Mouse (Mus musculus): ENCODE measurements around the gene Duox2.
"Not testable (repeated sequence)": the region's sequence is repeated elsewhere in the genome, so short reads cannot be mapped to it uniquely, and the experiment has no call there.

The Duox2 gene

GRCm38 (mm10) chr2:122298096-122298499 is at the start of gene Duox2:
Duox2 (minus strand) TSS chr2:122298449.
- DNase-seq (ENCODE audit: low spot score) = no peak

GRCm38 (mm10) chr2:122347257-122347656 is 49.0 kb upstream of the Duox2 start:
- no peak for DNase-seq (ENCODE audit: low spot score)

DNA sequence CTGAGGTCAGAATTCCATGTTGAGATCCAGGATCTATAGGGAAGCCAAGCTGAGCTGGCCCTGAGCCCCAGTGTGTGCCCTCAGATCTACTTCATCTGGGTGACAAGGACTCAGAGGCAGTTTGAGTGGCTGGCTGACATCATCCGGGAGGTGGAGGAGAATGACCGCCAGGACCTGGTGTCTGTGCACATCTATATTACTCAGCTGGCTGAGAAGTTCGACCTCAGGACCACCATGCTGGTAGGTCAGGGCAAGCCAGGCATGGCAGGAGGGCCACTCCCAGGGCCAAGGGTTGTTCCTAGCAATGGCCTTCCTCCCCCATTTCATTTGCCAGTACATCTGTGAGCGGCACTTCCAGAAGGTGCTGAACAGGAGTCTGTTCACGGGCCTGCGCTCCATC is 47.9 kb upstream of the Duox2 start:
- not testable (repeated sequence) for DNase-seq (ENCODE audit: low spot score)

DNA sequence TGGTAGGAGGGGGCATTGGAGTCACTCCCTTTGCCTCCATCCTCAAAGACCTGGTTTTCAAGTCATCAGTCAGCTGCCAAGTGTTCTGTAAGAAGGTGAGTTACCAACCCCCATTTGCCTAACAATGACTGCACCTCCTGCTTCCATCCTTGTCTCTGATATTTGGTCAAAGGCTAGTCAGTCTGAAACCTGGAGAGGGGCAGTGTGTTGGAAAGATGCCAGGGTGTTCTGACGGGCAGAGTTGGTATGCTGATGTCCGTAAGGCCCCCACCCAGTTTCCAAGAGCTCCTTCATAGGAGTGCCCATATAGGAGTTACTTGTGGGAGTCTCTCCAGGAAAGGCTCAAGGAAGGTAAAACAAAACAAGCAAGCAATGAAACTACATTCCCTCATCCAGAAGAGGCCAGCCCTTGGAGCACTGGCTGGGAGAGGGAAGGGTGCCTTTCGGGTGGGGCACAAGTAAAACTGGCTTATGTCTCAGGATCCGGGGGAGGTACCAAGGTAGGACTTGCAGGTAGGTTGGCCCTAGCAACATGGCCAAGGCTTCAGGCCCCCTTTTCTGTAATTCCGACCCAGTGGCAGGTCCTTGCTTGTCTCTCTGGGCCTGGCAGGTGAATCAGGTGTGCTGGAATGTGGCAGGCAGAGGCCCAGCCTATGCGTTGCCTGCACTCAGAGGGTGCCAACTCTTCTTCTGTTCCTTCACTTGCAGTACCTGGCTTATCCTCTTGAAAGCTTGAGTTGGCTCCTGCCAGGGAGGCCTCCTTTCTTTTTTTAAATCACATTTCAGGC is 47.1 kb upstream of the Duox2 start:
- DNase-seq (ENCODE audit: low spot score) = no peak

DNA sequence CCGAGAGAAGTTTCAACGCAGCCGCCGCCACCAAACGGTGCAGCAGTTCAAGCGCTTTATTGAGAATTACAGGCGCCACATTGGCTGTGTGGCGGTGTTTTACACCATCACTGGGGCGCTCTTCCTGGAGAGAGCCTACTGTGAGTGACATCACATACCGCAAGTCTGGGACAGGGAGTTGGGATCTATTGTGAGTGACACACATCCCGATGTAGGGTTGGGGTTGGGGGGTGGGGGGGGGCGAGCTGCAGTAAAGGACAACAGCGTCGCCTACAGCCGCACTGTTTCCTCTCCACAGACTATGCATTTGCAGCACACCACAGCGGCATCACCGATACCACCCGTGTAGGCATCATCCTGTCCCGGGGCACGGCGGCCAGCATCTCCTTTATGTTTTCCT is 39.0 kb upstream of the Duox2 start:
- no peak for DNase-seq (ENCODE audit: low spot score)

DNA sequence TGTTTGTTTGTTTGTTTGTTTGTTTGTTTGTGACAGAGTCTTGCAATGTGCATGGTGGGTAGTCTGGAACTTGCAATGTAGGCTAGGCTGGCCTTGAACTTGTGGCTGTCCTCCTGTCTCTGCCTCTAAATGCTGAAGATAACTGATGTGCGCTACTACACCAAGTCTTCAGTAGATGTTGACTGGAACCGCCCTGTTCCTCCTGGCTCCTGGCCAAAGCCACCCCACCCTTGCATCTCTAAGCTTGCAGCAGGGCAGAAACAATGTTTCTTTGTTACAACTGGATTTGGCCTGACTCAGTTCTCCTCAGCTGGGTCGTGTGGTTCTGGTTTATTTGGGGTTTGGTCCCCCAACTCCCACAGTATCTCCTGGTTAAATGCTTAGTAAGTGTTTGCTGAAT is 35.9 kb upstream of the Duox2 start:
- no peak for DNase-seq (ENCODE audit: low spot score)

DNA sequence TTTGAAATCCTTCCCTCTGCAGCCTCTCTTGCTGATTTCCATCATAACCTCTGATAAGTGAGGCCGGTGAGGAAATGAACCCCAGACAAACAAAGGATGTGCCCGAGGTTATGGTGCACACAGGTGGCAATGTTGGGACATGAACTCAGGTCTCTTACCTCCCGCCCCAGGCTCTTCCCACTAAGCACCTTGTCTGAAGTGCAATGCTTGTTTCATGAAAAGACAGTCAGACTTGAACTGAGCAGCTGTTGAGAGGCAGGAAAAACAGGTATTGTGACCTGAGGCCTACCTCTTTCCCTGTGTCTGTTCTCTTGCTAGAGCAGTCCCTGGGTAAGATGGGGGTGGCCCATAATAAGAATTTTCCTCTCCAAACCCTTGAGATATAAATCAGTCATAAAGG is 34.0 kb upstream of the Duox2 start:
- DNase-seq (ENCODE audit: low spot score) = no peak

DNA sequence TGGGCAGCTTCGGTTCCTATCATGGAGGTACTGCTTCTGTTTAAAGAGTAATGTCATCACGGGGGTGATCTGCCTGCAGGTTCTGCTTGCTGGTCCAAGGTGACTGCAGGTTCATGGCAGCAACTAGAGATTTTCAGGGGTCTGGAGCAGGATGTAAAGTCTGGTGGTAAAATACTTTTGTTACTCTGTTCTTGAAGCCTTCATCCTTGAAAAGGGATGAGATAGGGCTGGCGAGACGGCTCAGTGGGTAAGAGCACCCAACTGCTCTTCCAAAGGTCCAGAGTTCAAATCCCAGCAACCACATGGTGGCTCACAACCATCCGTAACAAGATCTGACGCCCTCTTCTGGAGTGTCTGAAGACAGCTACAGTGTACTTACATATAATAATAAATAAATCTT is 32.1 kb upstream of the Duox2 start:
- not testable (repeated sequence) for DNase-seq (ENCODE audit: low spot score)

DNA sequence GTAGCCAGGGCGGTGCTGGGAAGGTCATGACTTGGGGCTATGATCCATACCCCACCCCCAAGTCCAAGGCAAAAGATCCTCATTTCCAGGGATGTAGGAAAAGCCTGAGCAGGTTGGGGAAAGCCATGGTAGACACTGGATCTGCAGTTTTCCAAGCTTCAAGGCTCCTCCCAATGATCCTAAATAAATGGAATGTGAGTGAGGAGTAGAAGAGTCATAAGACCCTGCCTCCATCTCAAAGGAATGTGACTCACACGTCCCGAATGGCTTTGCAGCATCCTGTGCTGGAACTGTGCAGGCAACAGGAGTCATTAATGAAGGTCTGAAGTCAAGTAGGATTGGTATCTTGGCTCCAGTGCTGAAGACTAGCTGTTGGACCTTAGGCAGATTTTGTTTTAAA is 29.7 kb upstream of the Duox2 start:
- no peak for DNase-seq (ENCODE audit: low spot score)

GRCm38 (mm10) chr2:122325361-122325760 is 27.1 kb upstream of the Duox2 start:
- DNase-seq (ENCODE audit: low spot score) = no peak

DNA sequence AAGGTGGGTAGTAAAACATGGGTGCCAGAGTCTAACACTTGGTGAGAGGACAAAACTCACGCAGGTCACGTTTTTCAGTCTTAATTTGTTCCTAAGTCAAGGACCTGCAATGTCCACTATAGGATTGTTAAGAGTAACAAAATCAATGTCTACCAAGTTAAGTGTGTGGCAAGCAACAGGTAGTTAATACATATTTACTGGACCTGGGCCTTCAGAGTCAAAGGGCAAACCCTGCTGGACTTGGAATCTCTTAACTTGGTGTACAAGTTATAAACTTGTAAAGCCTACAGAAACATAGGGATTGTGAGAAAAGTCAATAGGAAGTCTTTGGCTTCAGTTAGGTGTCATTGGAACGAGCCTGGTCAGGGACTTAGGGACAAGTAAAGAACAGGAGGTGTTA is 26.3 kb upstream of the Duox2 start:
- no peak for DNase-seq (ENCODE audit: low spot score)

DNA sequence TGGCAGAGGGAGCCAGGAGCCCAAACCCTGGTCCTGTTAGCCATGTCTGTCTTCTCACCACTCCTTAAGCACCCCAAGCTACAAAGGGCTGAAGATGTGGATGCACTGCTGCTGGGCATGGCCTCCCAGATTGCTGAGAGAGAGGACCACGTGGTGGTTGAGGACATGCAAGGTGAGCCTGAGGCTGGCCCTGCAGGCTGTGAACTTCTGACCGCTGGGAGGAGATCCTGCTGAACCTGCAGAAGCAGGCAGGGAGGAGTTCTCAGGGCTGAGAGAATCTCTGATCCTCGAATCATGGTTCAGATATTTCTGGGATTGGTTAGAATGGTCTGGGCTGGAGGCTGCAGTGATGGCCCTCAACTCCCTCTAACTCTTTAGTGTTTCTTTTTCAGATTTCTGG is 25.7 kb upstream of the Duox2 start:
- DNase-seq (ENCODE audit: low spot score) = no peak

DNA sequence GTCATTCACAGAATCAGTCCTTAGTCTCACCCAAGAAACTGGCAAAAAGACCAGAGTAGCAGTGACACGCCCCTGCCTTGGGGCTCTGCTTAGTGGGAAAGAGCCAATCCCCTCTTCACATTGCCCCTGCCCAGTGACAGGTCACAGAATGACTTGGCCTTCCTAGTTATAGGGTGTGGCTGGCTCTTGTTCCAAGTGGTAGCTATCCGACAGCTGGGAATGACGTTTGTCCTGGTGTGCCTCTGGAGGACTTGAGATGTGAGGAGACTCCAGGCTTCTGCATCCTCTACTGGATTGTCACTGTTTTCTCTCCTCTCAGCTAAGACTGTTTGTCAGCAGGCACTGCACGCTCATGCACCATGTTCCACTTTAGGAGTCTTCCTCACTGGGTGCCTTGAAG is 19.1 kb upstream of the Duox2 start:
- DNase-seq (ENCODE audit: low spot score) = no peak

GRCm38 (mm10) chr2:122315372-122315771 is 17.1 kb upstream of the Duox2 start, which contains the start of gene Duox1:
Duox1 (plus strand) TSS chr2:122315672.
- no peak for DNase-seq (ENCODE audit: low spot score)

DNA sequence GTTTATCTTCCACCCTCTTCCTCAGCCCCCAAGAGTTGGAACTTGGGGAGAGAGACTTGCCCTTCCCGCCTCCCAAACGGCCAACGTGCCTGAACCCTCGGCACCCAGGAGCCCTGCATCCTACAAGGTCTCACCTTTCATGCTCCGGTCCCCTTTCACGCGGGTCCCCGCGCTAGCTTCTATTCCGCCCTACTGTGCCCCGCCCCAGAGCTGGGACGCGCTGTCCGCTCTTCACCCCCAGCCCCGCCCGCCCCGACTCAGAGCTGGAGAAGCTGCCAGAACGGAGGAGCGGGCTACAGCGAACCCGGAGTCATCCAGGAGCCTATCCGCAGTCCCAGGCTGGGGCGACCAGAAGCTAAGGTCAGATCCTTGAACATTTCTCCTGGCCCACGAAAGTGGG is 15.3 kb upstream of the Duox2 start, which contains the start of gene Duoxa1:
TSS of gene Duoxa1 (minus strand) at position 195 of the 400 bp plus-strand sequence.
- no peak for DNase-seq (ENCODE audit: low spot score)

- peak; percentile 48 for DNase-seq (ENCODE audit: low spot score)
Measured at GRCm38 (mm10) chr2:122312722-122313417, 14.6 kb upstream of the Duox2 start.

DNA sequence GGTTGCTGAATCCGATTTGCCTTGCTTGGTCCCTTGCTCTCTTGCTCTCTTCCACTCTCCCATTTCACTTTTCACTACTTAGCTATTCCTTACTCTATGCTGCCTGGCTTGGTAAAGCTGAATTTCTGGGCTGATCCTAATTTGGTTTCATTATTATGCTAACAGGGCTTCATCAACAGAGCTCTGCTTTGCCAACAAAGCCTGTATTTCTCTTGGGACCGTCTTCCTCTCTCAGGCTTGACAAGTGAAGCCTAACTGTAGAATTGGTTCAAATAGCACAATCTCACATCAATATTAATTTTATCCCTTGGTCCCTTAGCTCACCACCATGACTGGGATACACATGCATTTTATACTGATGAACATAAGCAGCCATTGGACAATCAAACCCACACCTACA is 13.3 kb upstream of the Duox2 start:
- DNase-seq (ENCODE audit: low spot score) = no peak

- no peak for DNase-seq (ENCODE audit: low spot score)
Measured at GRCm38 (mm10) chr2:122309647-122310046, 11.4 kb upstream of the Duox2 start.

DNA sequence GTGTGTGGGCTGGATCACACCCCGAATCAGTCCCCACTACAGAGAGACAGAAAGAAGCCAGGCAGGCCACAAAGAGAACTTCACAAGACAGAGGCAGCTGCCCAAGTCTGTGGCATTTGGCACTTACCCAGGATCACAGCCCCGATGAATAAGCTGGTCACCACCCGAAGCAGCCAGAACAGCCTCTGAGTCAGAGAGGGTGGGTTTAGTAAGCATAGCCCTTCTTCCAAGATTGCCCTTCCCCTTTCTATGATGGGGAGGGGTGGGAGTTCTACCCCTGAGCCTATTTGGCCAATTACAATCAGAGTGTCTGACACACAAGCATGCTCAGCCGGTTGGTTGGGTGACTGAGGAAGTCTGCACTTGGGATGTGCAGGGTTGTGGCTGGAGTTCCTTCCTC is 7.9 kb upstream of the Duox2 start:
- no peak for DNase-seq (ENCODE audit: low spot score)

GRCm38 (mm10) chr2:122305097-122305892 is 7.0 kb upstream of the Duox2 start:
- no peak for DNase-seq (ENCODE audit: low spot score)

GRCm38 (mm10) chr2:122304544-122304943 is 6.3 kb upstream of the Duox2 start:
- no peak for DNase-seq (ENCODE audit: low spot score)

GRCm38 (mm10) chr2:122302574-122303241 is 4.5 kb upstream of the Duox2 start:
- DNase-seq (ENCODE audit: low spot score) = peak; percentile 73

All from T-cell, adult 2 months (primary cell).